Mouse (Mus musculus) midbrain, embryonic 16.5 days (tissue): ENCODE measurements around the gene H2afy. TPM values are rescaled to one million over a fixed set of nuclear protein-coding genes. Genes with fewer than 3 reads are reported as not detected.
A peak's percentile ranks its signal among the peaks of the same experiment; 100 is the strongest.
"Not testable (repeated sequence)": the region's sequence is repeated elsewhere in the genome, so short reads cannot be mapped to it uniquely, and the experiment has no call there.

Source experiments
- ATAC-seq: fragments of 200-750 bp; cut with Nextera tagmentation; 2 replicates; pipeline ENCODE4 v1.8.0; 2017; ENCODE audit warnings: moderate TSS enrichment
- H3K27ac ChIP-seq: fragments of 300-500 bp; sonication (generic); 2 replicates; pipeline ENCODE4 v1.5.1; 2014; ENCODE audit warnings: mild to moderate bottlenecking, low read length, mixed read lengths
- H3K27me3 ChIP-seq: fragments of 300-500 bp; sonication (generic); 2 replicates; pipeline ENCODE4 v1.6.1; 2014; ENCODE audit warnings: low read depth, low read length, mixed read lengths; ENCODE audit not compliant: control insufficient read depth, insufficient read depth
- H3K36me3 ChIP-seq: fragments of 300-500 bp; sonication (generic); 2 replicates; pipeline ENCODE4 v1.6.1; 2014; ENCODE audit warnings: mild to moderate bottlenecking, low read length, moderate library complexity, mixed read lengths; ENCODE audit not compliant: control insufficient read depth, insufficient read depth
- H3K4me1 ChIP-seq: fragments of 300-500 bp; sonication (generic); 2 replicates; pipeline ENCODE4 v1.6.1; 2014; ENCODE audit warnings: mild to moderate bottlenecking, low read length, mixed read lengths; ENCODE audit not compliant: control insufficient read depth, insufficient read depth
- H3K4me2 ChIP-seq: fragments of 300-500 bp; sonication (generic); 2 replicates; pipeline ENCODE4 v1.6.1; 2014; ENCODE audit warnings: mild to moderate bottlenecking, low read length, mixed read lengths
- H3K4me3 ChIP-seq: fragments of 300-500 bp; sonication (generic); 2 replicates; pipeline ENCODE4 v1.5.1; 2014; ENCODE audit warnings: low read depth, mild to moderate bottlenecking, low read length, moderate library complexity, mixed read lengths
- H3K9ac ChIP-seq: fragments of 300-500 bp; sonication (generic); 2 replicates; pipeline ENCODE4 v1.6.1; 2014; ENCODE audit warnings: low read depth, low read length, mixed read lengths
- H3K9me3 ChIP-seq: fragments of 300-500 bp; sonication (generic); replicated peaks from 2 replicates; pipeline ENCODE4 v1.6.1; 2014; ENCODE audit warnings: mild to moderate bottlenecking, low read length, mixed read lengths; ENCODE audit not compliant: control insufficient read depth, poor library complexity, severe bottlenecking
- WGBS: fragments of 180-500 bp; shearing (Covaris S2); extraction: QIAGEN DNeasy Blood & Tissue Kit; methylation state at CpG from one replicate; pipeline ENCODE4 v1.1.7; 2014; 5-methylcytosine and 5-hydroxymethylcytosine counted together
- polyA plus RNA-seq: library from polyadenylated mRNA; unstranded; fragments of >200 nt; fragmentation: Nextera tagmentation; extraction: Ambion mirVana; gene quantifications from 2 replicates; pipeline ENCODE4 v1.2.1, GENCODE M21; 2015

The H2afy gene
- polyA plus RNA-seq, 1 experiment from 2014 or later, result 243 TPM

DNA sequence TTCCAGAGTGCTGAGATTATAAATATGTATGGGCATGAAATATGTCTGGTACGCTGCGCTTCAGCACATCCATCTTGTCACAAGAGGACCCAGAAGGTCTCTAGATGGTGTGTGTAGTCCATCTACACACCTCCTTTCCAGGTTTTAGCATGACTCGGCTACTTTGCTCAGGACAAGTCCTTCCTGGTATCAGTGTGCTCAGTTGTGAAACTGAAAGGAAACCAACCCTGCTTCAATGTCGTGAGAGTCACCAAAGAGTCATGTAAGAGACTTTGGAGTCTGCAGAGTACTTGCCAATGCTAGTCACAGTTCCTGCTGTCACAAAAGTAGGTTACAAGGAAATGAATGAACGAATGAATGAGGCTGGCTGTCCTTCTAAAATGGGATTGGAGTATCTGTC lies 80.4 kb downstream of the H2afy start:
- ATAC-seq, result no peak
- Histone ChIP-seq H3K36me3 (no peaks in the 10 kb centered on the region), H3K4me3 (no peak overlapping the region), H3K27ac (no peak overlapping the region), H3K4me1 (peaks cover 12% of the 10 kb centered on the region), H3K27me3 (no peaks in the 10 kb centered on the region), H3K4me2 (no peak overlapping the region), H3K9me3 (no peaks in the 10 kb centered on the region), H3K9ac (no peak overlapping the region)
- WGBS, result 88% methylated on average over 5 of the region's 5 CpGs

DNA sequence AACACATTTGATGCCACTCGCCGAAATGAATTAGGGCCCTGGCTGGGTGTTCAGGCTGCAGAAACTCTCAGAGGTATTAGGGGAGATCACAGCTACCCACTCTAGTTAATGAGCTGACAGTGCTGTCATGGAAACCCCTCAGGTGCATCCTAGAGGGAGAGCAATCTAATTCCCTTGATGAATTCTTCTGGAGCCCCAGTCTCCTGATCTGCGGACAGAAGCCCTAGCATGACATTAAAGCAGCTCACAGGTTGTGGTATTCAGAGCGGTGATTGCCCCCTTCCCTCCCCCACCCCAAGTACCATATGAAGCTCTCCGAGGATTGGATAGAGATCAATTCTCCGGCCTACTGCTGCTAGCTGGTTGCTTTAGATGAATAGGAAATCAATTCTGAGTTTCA lies 82.1 kb downstream of the H2afy start:
- H3K27ac ChIP-seq, result peak overlapping the region; percentile 65
- ATAC-seq, result peak; percentile 67; the same call in 1 of the 2 replicates

DNA sequence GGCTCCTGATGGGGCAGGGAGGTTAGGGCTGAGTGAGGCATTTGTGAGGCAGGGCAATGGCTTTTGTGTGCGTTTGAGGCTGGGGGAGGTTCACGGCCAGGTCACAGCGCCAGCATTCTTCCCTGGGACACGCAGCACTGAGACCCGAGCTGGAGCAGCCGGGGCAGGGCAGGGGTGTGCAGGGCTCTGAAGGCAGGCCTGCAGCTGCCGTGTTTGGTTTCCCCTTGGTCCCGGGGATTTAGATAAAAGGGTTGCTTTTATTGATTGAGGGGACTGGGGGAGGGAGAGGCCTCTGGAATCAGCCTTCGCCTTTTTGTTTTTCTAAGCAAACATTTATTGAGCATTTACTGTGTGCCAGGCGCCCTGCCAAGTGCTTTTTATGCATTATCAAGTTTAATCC lies 83.4 kb downstream of the H2afy start:
- ATAC-seq, result no peak
- Histone ChIP-seq H3K4me1 (peaks cover 12% of the 10 kb centered on the region), H3K4me3 (no peak overlapping the region), H3K4me2 (no peak overlapping the region), H3K27ac (no peak overlapping the region), H3K9ac (no peak overlapping the region), H3K9me3 (no peaks in the 10 kb centered on the region), H3K27me3 (no peaks in the 10 kb centered on the region), H3K36me3 (no peaks in the 10 kb centered on the region)
- WGBS, result 7% methylated on average over 10 of the region's 10 CpGs

More for the DNA sequence above, 82.1 kb downstream of the H2afy start:
- no peak overlapping the region for H3K4me2 ChIP-seq
- H3K4me1 ChIP-seq, result peaks cover 12% of the 10 kb centered on the region
- H3K36me3 ChIP-seq, result no peaks in the 10 kb centered on the region
- WGBS, result 32% methylated on average over 6 of the region's 6 CpGs
- no peak overlapping the region for H3K4me3 ChIP-seq
- H3K27me3 ChIP-seq, result no peaks in the 10 kb centered on the region
- H3K9ac ChIP-seq, result no peak overlapping the region
- H3K9me3 ChIP-seq, result no peaks in the 10 kb centered on the region

DNA sequence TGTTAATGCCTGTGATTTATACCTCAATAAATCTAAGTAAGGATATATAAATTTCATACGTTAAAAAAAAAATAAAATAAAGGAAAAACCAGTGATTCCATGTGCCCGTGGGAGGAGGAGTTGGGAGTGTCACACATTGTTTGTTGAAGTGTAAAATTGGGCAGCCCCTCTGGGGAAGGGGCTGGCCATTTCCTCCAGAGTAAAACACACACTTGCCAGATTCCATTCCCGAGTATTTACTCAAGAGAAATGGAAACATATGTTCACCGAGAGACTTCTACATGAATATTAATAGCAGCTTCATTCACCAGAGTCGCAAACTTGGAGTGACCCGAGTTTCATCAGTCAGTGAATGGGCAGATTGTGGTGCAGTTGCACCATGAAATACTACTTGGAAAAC lies 85.9 kb downstream of the H2afy start:
- Histone ChIP-seq H3K9me3 (no peaks in the 10 kb centered on the region), H3K27ac (no peak overlapping the region), H3K4me2 (no peak overlapping the region), H3K9ac (no peak overlapping the region), H3K4me3 (no peak overlapping the region), H3K27me3 (no peaks in the 10 kb centered on the region), H3K4me1 (peaks cover 12% of the 10 kb centered on the region), H3K36me3 (no peaks in the 10 kb centered on the region)
- ATAC-seq, result no peak
- 40% methylated on average over 6 of the region's 6 CpGs for WGBS

DNA sequence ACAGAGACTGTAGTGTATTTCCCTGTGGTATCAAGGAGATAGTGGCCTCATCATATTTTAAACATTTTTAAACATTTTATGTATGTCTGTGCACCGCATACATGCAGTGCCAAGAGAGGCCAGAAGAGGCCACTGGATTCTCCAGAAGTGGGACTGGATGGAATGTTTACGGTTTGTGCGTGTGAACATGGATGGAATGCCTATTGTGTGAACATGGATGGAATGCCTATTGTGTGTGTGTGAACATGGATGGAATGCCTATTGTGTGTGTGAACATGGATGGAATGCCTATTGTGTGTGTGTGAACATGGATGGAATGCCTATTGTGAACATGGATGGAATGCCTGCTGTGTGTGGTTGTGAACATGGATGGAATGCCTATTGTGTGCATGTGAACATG lies 93.9 kb downstream of the H2afy start:
- Histone ChIP-seq H3K27me3 (no peaks in the 10 kb centered on the region), H3K9me3 (no peaks in the 10 kb centered on the region), H3K36me3 (no peaks in the 10 kb centered on the region), H3K9ac (no peak overlapping the region), H3K4me2 (no peak overlapping the region), H3K4me3 (no peak overlapping the region), H3K4me1 (no peaks in the 10 kb centered on the region), H3K27ac (no peak overlapping the region)
- 89% methylated on average over 3 of the region's 3 CpGs for WGBS
- no peak for ATAC-seq

DNA sequence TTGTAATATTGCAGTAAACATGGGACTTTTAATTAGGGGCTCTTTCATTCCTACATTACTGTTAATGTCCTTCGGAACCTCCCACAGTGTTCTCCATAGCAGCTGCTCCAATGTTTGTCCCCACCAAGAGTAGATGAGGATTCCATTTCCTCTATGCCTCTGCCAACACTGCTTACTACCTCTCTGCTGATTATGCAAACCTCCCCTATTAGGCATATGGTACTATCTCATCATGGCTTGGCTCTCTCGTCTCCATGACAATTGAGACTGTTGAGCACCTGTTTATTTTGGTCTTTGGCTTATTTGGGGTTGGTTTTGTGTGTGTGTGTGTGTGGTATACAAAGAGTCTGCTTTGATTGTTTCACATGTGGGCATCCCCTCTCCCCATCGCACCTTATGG lies 95.5 kb downstream of the H2afy start:
- no peak overlapping the region for H3K9ac ChIP-seq
- H3K36me3 ChIP-seq, result no peaks in the 10 kb centered on the region
- no peaks in the 10 kb centered on the region for H3K9me3 ChIP-seq
- no peak overlapping the region for H3K4me2 ChIP-seq
- WGBS, result 83% methylated on average over 3 of the region's 3 CpGs
- H3K27ac ChIP-seq, result no peak overlapping the region
- no peak overlapping the region for H3K4me3 ChIP-seq
- no peaks in the 10 kb centered on the region for H3K27me3 ChIP-seq
- no peaks in the 10 kb centered on the region for H3K4me1 ChIP-seq
- no peak for ATAC-seq

DNA sequence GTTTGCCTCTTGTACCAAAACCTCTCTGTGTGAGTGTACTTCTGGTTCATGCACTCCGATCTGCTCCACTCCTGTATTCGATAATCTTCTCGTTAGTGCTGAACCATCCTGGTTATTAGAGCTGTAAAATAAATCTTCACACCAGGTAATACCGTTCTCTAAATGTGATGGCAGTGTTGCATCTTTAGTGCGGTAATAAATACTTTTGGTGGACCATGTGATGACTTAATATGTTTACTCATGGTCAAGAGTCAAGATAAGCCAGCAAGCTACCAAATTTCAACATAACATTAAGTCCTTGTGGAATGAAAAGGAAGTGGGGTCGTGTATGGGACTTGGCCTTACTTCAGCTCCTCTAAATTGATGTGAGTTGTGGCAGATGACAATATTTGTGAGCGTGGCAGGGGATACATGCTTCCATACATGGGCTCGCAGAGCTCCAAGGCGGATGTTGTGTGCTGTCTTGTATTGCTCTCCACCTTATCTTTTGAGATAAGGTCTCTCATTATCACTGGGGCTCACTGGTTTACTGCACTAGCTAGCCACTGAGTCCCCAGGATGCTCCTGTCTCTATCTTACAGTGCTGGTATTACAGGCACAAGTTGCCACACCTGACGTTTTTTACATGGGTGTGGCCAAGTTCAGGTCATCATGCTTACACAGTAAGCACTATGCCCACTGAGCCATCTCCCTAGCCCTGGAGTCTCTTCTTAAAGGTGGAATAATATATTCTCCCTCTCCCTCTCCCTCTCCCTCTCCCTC lies 96.4 kb downstream of the H2afy start:
- Histone ChIP-seq H3K27me3 (no peaks in the 10 kb centered on the region), H3K4me2 (no peak overlapping the region), H3K4me3 (no peak overlapping the region), H3K9me3 (no peaks in the 10 kb centered on the region), H3K4me1 (no peaks in the 10 kb centered on the region), H3K9ac (no peak overlapping the region), H3K36me3 (no peaks in the 10 kb centered on the region), H3K27ac (no peak overlapping the region)
- WGBS, result 86% methylated on average over 10 of the region's 10 CpGs
- ATAC-seq, result no peak

DNA sequence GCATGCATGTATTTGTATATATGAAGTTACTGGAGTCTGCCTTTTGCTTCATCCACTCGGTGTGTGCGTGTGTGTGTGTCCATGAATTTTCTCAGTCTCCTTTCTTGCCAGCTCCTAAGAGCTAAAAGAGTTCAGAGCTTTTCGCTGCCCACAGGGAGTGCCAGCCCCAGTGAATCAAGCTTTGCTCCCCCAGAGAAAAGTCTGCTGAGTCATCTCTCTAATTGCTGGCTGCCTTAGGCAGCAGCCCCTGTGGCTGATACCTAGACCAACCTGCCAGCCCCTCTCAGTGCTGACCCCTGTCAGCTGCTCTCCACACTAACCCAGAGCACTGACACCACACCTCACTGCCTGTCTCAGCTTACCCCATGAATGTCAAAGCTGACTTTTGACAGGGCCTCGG lies 107.2 kb downstream of the H2afy start:
- H3K36me3 ChIP-seq, result no peaks in the 10 kb centered on the region
- H3K4me3 ChIP-seq, result no peak overlapping the region
- H3K9ac ChIP-seq, result no peak overlapping the region
- no peaks in the 10 kb centered on the region for H3K9me3 ChIP-seq
- H3K4me2 ChIP-seq, result no peak overlapping the region
- WGBS, result 72% methylated on average over 4 of the region's 4 CpGs
- no peak for ATAC-seq
- H3K27ac ChIP-seq, result no peak overlapping the region
- H3K4me1 ChIP-seq, result no peaks in the 10 kb centered on the region
- H3K27me3 ChIP-seq, result no peaks in the 10 kb centered on the region

DNA sequence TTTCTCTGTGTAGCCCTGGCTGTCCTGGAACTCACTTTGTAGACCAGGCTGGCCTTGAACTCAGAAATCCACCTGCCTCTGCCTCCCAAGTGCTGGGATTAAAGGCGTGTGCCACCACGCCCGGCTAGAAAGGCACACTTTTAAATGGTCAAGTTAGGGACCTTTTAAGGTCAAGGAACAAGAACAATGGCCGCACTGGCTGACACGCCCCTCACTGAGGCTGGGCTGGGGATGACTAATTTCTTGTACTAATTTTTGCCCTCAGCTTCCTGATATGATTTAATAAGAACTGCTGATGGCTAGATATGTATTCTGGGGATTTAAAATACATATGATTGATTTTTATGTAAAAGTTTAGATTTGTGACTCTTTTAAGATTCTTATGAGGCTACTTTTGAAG lies 108.2 kb downstream of the H2afy start:
- not testable (repeated sequence) for H3K4me1 ChIP-seq

More for the DNA sequence above, 108.2 kb downstream of the H2afy start:
- not testable (repeated sequence) for H3K27ac ChIP-seq, H3K27me3 ChIP-seq, H3K9ac ChIP-seq, H3K4me3 ChIP-seq, H3K4me2 ChIP-seq, H3K36me3 ChIP-seq, H3K9me3 ChIP-seq, ATAC-seq
- WGBS, result 79% methylated on average over 5 of the region's 5 CpGs
